Mouse (Mus musculus) granulocyte monocyte progenitor cell, adult 5-6 weeks (primary cell): Measurements from ENCODE around the gene Disp1. TPM values are rescaled to one million over a fixed set of nuclear protein-coding genes. Genes with fewer than 3 reads are reported as not detected.

Experiments used
- ATAC-seq: replicated peaks from 2 replicates; pipeline ENCODE4 v1.8.0; 2016; ENCODE audit warnings: mild to moderate bottlenecking, moderate TSS enrichment, inconsistent platforms; ENCODE audit not compliant: poor library complexity, severe bottlenecking
- total RNA-seq, 2 experiments: library from RNA; stranded (forward) in 1 of 2; stranded (reverse) in 1 of 2; fragments of 200-712, 200-1000 nt in 1 of 2; fragments of >200 nt in 1 of 2; fragmentation: Nextera tagmentation in 1 of 2; gene quantifications; 2 replicates each; pipeline ENCODE4 v1.2.3; 2014 to 2017

The Disp1 gene
- total RNA-seq, 2 experiments from 2014 or later: 4.1 to 9.9 TPM

DNA sequence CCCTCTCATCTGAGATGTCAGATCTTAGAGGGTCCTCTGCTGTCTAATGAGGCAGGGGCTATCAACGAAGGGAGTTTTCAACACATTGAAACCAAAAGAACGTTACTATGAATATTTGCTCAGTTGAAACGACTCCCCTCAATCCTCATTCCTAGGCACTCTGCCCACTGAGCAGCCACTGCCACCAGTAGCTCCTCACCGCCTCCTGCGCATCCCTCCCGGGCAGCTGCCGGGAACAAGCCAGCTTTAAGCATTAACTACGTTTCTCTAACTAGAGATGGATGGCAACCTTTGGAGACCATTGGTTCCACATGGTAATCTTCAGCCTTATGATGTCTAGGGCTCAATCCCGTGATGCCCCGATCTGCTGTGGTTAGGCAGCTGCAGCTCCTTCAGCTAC, 123.7 kb downstream of the Disp1 start:
- ATAC-seq: no peak

GRCm38 (mm10) chr1:183095454-183096088, 125.8 kb downstream of the Disp1 start:
- ATAC-seq: no peak

DNA sequence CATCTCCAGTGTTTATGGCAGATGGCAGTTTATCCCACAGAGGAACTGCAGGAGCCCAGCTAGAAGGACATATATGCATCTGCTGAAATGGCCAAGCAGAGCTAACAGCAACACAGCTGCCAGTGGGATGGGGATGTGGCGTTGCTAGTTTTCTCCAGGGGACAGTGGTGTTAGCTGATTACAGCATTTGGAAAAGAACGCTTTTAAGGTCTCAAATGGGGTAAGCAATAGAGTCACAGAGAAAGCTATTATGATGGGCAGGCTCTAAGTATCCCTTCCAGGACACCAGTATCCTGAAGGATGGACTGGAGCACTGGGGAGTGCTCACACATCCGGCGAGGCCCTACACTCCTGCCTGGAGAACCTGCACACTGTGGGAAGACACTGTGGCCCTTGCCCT, 129.0 kb downstream of the Disp1 start:
- no peak for ATAC-seq

DNA sequence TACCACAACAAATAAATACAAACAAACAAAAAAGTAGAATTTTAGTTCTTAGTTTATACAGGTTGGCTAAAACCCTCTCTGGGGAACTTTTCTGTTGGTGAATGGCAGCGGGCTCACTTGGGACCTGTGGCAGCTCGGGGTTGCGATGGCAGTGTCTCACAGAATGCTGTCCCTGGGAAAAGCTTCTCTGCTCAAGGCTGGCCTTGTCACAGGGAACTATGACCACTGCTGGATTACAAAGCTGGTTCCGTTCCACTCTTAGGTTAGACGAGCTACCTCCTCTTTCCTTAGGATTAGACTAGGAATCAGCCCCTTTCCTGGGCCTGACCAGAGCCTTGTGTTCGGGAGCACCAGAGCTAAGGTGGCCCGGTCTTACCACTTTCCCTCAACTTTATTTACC, 130.1 kb downstream of the Disp1 start:
- no peak for ATAC-seq

GRCm38 (mm10) chr1:183088661-183089060, 132.7 kb downstream of the Disp1 start:
- no peak for ATAC-seq

DNA sequence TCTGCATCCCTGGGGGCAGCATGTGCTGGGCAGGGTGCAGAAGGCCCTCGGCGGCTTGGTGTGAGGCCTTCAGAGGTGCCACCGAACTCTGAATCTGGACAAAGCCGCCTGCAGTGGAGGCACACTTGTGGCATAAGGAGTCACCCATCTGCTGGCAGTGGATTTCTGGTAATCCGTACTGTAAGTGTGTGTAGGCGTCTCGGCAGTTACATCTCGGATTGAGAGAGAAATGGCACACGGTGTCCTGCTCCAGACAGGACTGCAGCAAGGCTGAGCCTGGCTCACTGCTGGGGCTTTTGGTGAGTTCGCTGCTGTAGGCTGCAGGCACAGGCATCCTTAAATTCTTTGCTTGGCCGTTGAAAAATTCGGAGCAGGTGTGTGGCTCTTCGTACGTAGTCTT, 134.5 kb downstream of the Disp1 start:
- ATAC-seq: no peak

GRCm38 (mm10) chr1:183084085-183085050, 137.0 kb downstream of the Disp1 start:
- no peak for ATAC-seq

DNA sequence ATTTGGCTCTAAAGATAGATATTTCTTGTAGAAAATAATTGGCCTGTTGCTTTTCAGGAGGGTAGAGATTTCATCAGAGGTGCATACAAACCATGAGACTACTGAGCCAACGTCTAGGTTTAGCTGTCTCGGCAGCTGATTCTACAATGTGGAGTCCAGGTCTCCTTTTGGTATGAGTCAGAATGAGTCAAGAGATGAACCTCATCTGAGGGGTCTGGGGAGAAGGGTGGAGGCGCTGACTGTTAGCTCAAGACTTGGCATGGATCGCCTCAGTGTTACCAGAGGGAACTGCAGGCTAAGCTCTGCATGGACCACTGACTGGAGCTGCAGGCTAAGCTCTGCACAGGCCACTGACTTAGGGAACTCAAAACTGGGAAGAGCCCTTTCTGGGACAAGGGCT, 138.9 kb downstream of the Disp1 start:
- no peak for ATAC-seq

DNA sequence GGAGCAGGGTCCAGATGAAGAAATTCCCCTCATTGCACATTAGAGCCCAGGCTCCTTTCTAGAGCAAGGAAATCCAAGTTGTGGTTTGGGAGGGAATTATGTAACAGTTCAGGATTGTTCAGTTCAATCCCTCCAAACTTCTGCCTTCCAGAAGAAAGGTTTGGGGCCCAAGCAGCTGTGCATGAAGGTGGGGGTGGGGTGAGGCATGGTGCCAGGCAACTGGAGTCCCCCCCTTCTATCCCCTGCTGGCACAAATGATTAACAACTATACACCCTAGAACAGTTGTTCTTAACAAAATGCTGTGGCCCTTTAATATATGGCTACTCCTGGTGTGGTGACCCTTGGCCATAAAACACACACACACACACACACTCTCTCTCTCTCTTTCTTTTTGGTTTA, 140.2 kb downstream of the Disp1 start:
- no peak for ATAC-seq

GRCm38 (mm10) chr1:183075121-183075822, 146.1 kb downstream of the Disp1 start:
- no peak for ATAC-seq

DNA sequence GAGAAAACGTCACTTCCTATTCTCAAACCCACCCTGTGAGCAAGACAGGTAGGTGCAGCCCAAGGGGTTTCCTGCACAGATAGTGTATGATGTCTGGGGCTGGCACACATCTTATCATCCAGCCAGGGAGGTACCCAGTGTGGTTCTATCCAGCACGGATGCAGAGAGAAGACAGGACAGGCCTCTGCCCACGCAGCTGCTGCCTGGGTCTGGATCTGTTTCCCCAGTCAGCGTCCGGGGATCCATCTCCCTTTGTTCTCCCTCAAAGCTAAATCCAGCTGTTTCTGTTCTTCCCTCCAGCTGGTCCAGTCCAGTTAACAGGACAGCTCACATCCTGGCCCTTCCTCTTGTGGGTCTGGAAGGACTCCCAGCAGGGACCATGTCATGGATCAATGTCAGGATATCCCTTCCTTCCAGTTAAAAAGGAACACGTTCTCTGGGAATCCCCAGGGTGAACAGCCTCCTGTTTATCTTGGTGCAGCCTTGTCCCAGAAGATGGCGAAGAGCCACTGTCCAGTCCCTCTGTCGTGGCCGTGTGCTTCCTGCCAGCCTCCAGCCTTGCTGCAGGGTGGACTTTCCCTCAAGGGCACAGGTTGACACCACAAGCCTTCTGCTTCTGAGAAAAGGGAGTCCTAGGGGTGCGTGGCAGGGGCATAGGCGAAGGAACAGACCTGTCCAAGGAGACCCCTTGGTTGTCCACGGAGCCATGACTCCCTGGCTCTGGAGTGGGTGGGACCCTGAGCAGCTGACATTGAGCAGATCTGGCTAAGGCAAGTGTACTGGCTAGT, 148.9 kb downstream of the Disp1 start:
- no peak for ATAC-seq

- ATAC-seq: peak; percentile 88
Measured at GRCm38 (mm10) chr1:183069954-183070649, 151.2 kb downstream of the Disp1 start.

DNA sequence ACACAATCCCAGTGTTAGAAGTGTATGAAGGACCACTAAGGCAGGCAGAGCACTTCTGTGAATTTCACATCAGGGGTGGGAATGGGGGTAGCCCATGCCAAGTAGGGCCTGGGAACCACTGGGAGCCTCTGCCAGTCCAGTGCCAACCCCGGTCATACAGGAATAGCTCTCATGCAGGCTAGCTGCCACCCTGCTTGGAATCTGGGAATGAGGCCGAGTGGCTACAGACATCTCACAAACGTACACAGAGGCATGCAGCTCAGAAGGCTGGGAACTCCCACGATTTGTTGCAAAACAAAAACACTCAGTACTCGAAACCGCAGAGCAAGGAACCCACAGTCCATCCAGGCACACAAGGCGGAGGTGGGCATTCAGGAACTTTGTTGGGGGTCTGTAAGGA, 153.5 kb downstream of the Disp1 start:
- no peak for ATAC-seq

GRCm38 (mm10) chr1:183066981-183067380, 154.3 kb downstream of the Disp1 start:
- ATAC-seq: no peak

GRCm38 (mm10) chr1:183060611-183061010, 160.7 kb downstream of the Disp1 start:
- ATAC-seq: no peak

DNA sequence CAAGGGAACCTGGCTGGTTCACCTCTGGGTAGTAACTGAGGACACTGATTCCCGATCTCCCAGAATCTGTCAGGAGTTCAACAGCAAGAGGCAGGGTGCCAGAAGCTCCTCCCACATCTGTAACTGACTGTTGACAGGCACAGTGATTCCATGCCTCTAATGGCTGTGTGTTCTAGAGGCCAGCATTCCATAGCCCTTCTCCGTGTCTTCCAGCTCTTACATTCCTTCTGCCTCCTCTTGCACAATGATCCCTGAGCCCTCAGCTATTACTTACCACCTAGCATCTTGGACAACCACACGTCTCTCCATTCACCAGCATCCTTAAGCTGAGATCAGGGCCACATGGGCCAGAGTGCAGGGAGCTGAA, 165.1 kb downstream of the Disp1 start:
- ATAC-seq: no peak

GRCm38 (mm10) chr1:183055608-183056288, 165.6 kb downstream of the Disp1 start:
- no peak for ATAC-seq

- ATAC-seq: no peak
Measured at GRCm38 (mm10) chr1:183052663-183053062, 168.7 kb downstream of the Disp1 start.

- no peak for ATAC-seq
Measured at GRCm38 (mm10) chr1:183049295-183049694, 172.0 kb downstream of the Disp1 start.
